Mouse (Mus musculus) C2C12 (cell line): ENCODE measurements at regions not wholly inside any gene's neighbourhood (a gene's known extent, or its start where the extent isn't known, plus 50 kb on each side); places are given as distances from the start of the nearest gene placed in this dataset.

Experiments
- CEBPB ChIP-seq: IDR thresholded peaks from one replicate; pipeline ENCODE4 v1.6.1; 2011; ENCODE audit warnings: low read depth, mild to moderate bottlenecking, control low read depth, moderate library complexity
- CTCF ChIP-seq: IDR thresholded peaks from one replicate; pipeline ENCODE4 v1.5.1; 2011; ENCODE audit not compliant: control insufficient read depth, insufficient read depth, insufficient read length
- MAX ChIP-seq: IDR thresholded peaks from one replicate; pipeline ENCODE4 v1.6.1; 2011; ENCODE audit warnings: mild to moderate bottlenecking, control low read depth
- MYOD1 ChIP-seq: IDR thresholded peaks from one replicate; pipeline ENCODE4 v1.6.1; 2011; ENCODE audit warnings: low read depth; ENCODE audit not compliant: control insufficient read depth, insufficient read length
- MYOG ChIP-seq: IDR thresholded peaks from one replicate; pipeline ENCODE4 v1.6.1; 2011; ENCODE audit not compliant: control insufficient read depth, insufficient read length; ENCODE audit errors: extremely low read depth
- USF1 ChIP-seq: IDR thresholded peaks from one replicate; pipeline ENCODE4 v1.6.1; 2011; ENCODE audit warnings: low read depth, mild to moderate bottlenecking, control low read depth, moderate library complexity

- no peak for TF ChIP-seq CTCF
- no peak for TF ChIP-seq USF1
- TF ChIP-seq MAX, result no peak
- TF ChIP-seq CEBPB, result no peak
- no peak for TF ChIP-seq MYOD1
- TF ChIP-seq MYOG, result no peak
Observed at GRCm38 (mm10) chr15:6067380-6067779, 232.2 kb upstream of the Dab2 start.
